Comparison of ENCODE assay signal across 15 mouse cellular contexts in genomic region chr1:106194263-106194662, GRCm38 (mm10).
"Had no signal": no experiment of that assay in that cellular context is flagged by ENCODE, and none has a peak within 500 bp of the region (broad histone marks: within the 10 kb centered on the region; RNA-seq: fewer than 3 reads in every experiment).

No protein-coding gene starts in this region.

- H3K27ac ChIP-seq: lung, embryonic 15.5 days; macrophage; midbrain, embryonic 13.5 days; midbrain, embryonic 15.5 days; neural tube, embryonic 12.5 days had no signal

- H3K36me3 ChIP-seq: lung, embryonic 15.5 days; midbrain, embryonic 13.5 days; midbrain, embryonic 15.5 days; neural tube, embryonic 12.5 days had no signal

- H3K4me2 ChIP-seq: lung, embryonic 15.5 days; midbrain, embryonic 11.5 days; midbrain, embryonic 13.5 days; midbrain, embryonic 15.5 days; neural tube, embryonic 12.5 days had no signal

- H3K4me3 ChIP-seq: lung, embryonic 15.5 days; megakaryocyte, embryonic 14.5 days; midbrain, embryonic 13.5 days; midbrain, embryonic 15.5 days; neural tube, embryonic 12.5 days had no signal

- ATAC-seq: lung, postnatal 0 days; midbrain, embryonic 13.5 days; midbrain, embryonic 15.5 days had no signal

- H3K9me3 ChIP-seq: lung, embryonic 15.5 days; megakaryocyte, embryonic 14.5 days; midbrain, embryonic 13.5 days; midbrain, embryonic 15.5 days; neural tube, embryonic 12.5 days had no signal

- H3K9ac ChIP-seq: lung, embryonic 15.5 days; midbrain, embryonic 13.5 days; midbrain, embryonic 15.5 days; neural tube, embryonic 12.5 days had no signal

- DNase-seq: lung, adult 2 months; lung, postnatal 14 days; lung, postnatal 36 days; right cerebral cortex, postnatal 14 days; thymus, adult 18-20 months; thymus, postnatal 14 days; thymus, postnatal 36 days had no signal

- H3K27me3 ChIP-seq: lung, embryonic 15.5 days; megakaryocyte, embryonic 14.5 days; midbrain, embryonic 13.5 days; midbrain, embryonic 15.5 days; neural tube, embryonic 12.5 days had no signal
